Mouse (Mus musculus) embryo, embryonic 9.5 days (tissue): ENCODE measurements around the gene Srp54a.
"Not testable (repeated sequence)": the region's sequence is repeated elsewhere in the genome, so short reads cannot be mapped to it uniquely, and the experiment has no call there.

Source experiments
- DNase-seq: peaks from one replicate; pipeline ENCODE4 v3.0.0-alpha.2; 2017; ENCODE audit errors: extremely low spot score

The Srp54a gene

GRCm38 (mm10) chr12:55124731-55125130 is 44.7 kb downstream of the Srp54a start:
- not testable (repeated sequence) for DNase-seq

GRCm38 (mm10) chr12:55135540-55135939 is 55.5 kb downstream of the Srp54a start:
- DNase-seq: not testable (repeated sequence)

GRCm38 (mm10) chr12:55137859-55138258 is 57.8 kb downstream of the Srp54a start:
- DNase-seq: not testable (repeated sequence)

- not testable (repeated sequence) for DNase-seq
These were observed 74.7 kb downstream of the Srp54a start, which contains the start of gene Srp54b for GRCm38 (mm10) chr12:55154559-55155448. Gene Srp54b, plus strand, starts transcription at chr12:55155104.

- DNase-seq: not testable (repeated sequence)
These were observed 75.4 kb downstream of the Srp54a start for GRCm38 (mm10) chr12:55155449-55155783.
